Mouse (Mus musculus) cerebellum, adult 9-10 months (tissue): ENCODE measurements around the gene Cxcr3.
A peak's percentile ranks its signal among the peaks of the same experiment; 100 is the strongest.

Source experiments
- DNase-seq: peaks from one replicate; pipeline ENCODE4 v3.0.0; 2022

The Cxcr3 gene

GRCm38 (mm10) chrX:101733828-101734319, at the start of gene Cxcr3:
Cxcr3 (minus strand) TSS chrX:101734269.
- DNase-seq: no peak

- peak; percentile 45 for DNase-seq
Measured at GRCm38 (mm10) chrX:101772035-101772434, 38.0 kb upstream of the Cxcr3 start.

- DNase-seq: no peak
Measured at GRCm38 (mm10) chrX:101770307-101770706, 36.2 kb upstream of the Cxcr3 start.

GRCm38 (mm10) chrX:101769478-101769877, 35.4 kb upstream of the Cxcr3 start:
- no peak for DNase-seq

- DNase-seq: no peak
Measured at GRCm38 (mm10) chrX:101767280-101767679, 33.2 kb upstream of the Cxcr3 start.

GRCm38 (mm10) chrX:101765111-101765510, 31.0 kb upstream of the Cxcr3 start:
- DNase-seq: no peak

GRCm38 (mm10) chrX:101764621-101765020, 30.6 kb upstream of the Cxcr3 start:
- no peak for DNase-seq

- DNase-seq: no peak
Measured at GRCm38 (mm10) chrX:101754478-101754877, 20.4 kb upstream of the Cxcr3 start.

GRCm38 (mm10) chrX:101750144-101750543, 16.1 kb upstream of the Cxcr3 start:
- DNase-seq: no peak

GRCm38 (mm10) chrX:101741064-101741433, 7.0 kb upstream of the Cxcr3 start:
- DNase-seq: no peak

GRCm38 (mm10) chrX:101740335-101741063, 6.4 kb upstream of the Cxcr3 start:
- DNase-seq: no peak

GRCm38 (mm10) chrX:101737201-101737600, 3.1 kb upstream of the Cxcr3 start:
- no peak for DNase-seq

- DNase-seq: no peak
Measured at GRCm38 (mm10) chrX:101734981-101735380, 912 bp upstream of the Cxcr3 start.

GRCm38 (mm10) chrX:101733288-101733687, 781 bp downstream of the Cxcr3 start:
- DNase-seq: no peak

GRCm38 (mm10) chrX:101732644-101733043, 1.4 kb downstream of the Cxcr3 start:
- DNase-seq: no peak

- no peak for DNase-seq
Measured at GRCm38 (mm10) chrX:101730010-101730409, 4.1 kb downstream of the Cxcr3 start.

GRCm38 (mm10) chrX:101720401-101720800, 13.7 kb downstream of the Cxcr3 start:
- DNase-seq: no peak

- no peak for DNase-seq
Measured at GRCm38 (mm10) chrX:101705111-101705510, 29.0 kb downstream of the Cxcr3 start.

GRCm38 (mm10) chrX:101698232-101698631, 35.8 kb downstream of the Cxcr3 start:
- no peak for DNase-seq

- no peak for DNase-seq
Measured at GRCm38 (mm10) chrX:101697537-101697936, 36.5 kb downstream of the Cxcr3 start.

- no peak for DNase-seq
Measured at GRCm38 (mm10) chrX:101695686-101696085, 38.4 kb downstream of the Cxcr3 start.
